Mouse (Mus musculus) embryonic facial prominence, embryonic 10.5 days (tissue): ENCODE data around the gene Arl9. TPM values are rescaled to one million over a fixed set of nuclear protein-coding genes. Genes with fewer than 3 reads are reported as not detected.
"Not testable (repeated sequence)": the region's sequence is repeated elsewhere in the genome, so short reads cannot be mapped to it uniquely, and the experiment has no call there.

ENCODE experiments used
- DNase-seq: peaks from one replicate; pipeline ENCODE4 v3.0.0-alpha.2; 2017; ENCODE audit warnings: low spot score
- H3K27ac ChIP-seq: fragments of 300-500 bp; sonication (generic); replicated peaks from 2 replicates; pipeline ENCODE4 v1.5.1; 2016; ENCODE audit warnings: mild to moderate bottlenecking
- H3K27me3 ChIP-seq: fragments of 300-500 bp; sonication (generic); replicated peaks from 2 replicates; pipeline ENCODE4 v1.6.1; 2016; ENCODE audit warnings: low read depth, mild to moderate bottlenecking; ENCODE audit not compliant: poor library complexity, severe bottlenecking
- H3K36me3 ChIP-seq: fragments of 300-500 bp; sonication (generic); replicated peaks from 2 replicates; pipeline ENCODE4 v1.6.1; 2016; ENCODE audit warnings: mild to moderate bottlenecking, moderate library complexity
- H3K4me1 ChIP-seq: fragments of 300-500 bp; sonication (generic); 2 replicates; pipeline ENCODE4 v1.6.1; 2016
- H3K4me3 ChIP-seq: fragments of 300-500 bp; sonication (generic); 2 replicates; pipeline ENCODE4 v1.5.1; 2016; ENCODE audit warnings: mild to moderate bottlenecking, moderate library complexity
- H3K9me3 ChIP-seq: fragments of 300-500 bp; sonication (generic); 2 replicates; pipeline ENCODE4 v1.6.1; 2016; ENCODE audit warnings: mild to moderate bottlenecking
- WGBS: fragments of 180-500 bp; shearing (Covaris S2); methylation state at CpG from one replicate; pipeline ENCODE4 v1.1.7; 2016; 5-methylcytosine and 5-hydroxymethylcytosine counted together
- polyA plus RNA-seq: library from polyadenylated mRNA; unstranded; fragments of >200 nt; fragmentation: Nextera tagmentation; extraction: Ambion mirVana; gene quantifications from 2 replicates; pipeline ENCODE4 v1.2.1, GENCODE M21; 2016

The Arl9 gene
- polyA plus RNA-seq, 1 experiment from 2014 or later: 0.31 TPM

DNA sequence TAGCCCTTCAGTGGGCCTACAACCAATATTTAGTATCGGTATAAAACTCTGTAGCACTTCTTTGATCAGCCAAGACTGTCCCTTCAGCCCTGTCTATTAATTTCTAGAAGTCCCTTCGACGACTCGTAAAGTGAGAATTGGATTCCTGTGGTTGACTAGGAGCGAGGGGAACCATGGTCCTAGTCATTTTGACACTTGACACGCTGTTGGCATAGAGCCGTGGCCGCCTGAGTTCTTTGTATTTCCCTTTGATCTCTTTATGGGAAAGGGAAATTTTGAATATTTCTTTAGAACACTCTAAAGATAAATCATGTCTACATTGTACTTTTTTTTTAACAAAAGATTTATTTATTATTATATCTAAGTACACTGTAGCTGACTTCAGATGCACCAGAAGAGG is 28.1 kb upstream of the Arl9 start:
- H3K4me3 ChIP-seq: peak overlapping the region; percentile 77
- no peaks in the 10 kb centered on the region for H3K27me3 ChIP-seq
- H3K4me1 ChIP-seq: peaks cover 16% of the 10 kb centered on the region
- H3K9me3 ChIP-seq: no peaks in the 10 kb centered on the region
- no peak overlapping the region for H3K27ac ChIP-seq
- no peak for DNase-seq
- peaks cover 64% of the 10 kb centered on the region for H3K36me3 ChIP-seq
- WGBS: 89% methylated on average over 8 of the region's 8 CpGs

DNA sequence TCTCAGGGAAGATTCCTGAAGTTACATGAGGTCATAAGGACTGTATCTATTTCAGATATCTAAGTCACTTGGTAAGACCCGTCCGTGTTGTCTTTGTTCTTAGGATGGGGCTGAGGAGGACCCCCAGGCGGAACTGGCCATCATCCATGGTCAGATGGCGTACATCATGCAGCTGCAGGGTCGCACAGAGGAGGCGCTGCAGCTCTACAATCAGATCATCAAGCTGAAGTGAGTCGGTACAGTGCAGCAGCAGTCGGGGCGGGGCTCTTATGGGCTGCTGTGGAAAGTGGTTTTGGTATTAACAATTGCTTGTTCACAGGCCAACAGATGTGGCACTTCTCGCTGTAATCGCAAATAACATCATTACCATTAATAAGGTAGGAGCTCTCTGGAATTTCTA is 19.8 kb upstream of the Arl9 start:
- Histone ChIP-seq H3K36me3 (peaks cover 97% of the 10 kb centered on the region), H3K27me3 (no peaks in the 10 kb centered on the region), H3K4me1 (no peaks in the 10 kb centered on the region), H3K4me3 (no peak overlapping the region), H3K9me3 (no peaks in the 10 kb centered on the region), H3K27ac (no peak overlapping the region)
- no peak for DNase-seq
- WGBS: 93% methylated on average over 11 of the region's 11 CpGs

DNA sequence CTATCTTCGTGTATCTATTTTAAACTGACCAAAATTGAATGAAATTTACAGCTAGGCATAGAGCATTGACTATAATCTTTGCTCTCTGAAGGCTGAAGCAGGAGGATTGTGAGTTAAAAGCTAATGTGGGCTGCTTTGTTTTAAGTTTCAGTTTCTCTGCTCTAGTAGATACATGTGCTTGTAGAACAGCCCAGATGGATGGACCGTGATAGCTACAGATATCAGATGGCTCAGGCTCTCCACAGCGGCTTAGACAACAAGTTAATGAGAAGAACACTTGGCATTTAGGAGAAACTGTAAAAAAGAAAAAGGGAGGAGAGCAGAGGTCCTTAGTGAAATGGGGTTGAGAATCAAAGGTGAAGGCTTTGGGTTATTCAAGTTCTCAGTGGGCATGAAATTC is 13.1 kb upstream of the Arl9 start:
- no peaks in the 10 kb centered on the region for H3K9me3 ChIP-seq
- no peak for DNase-seq
- peaks cover 98% of the 10 kb centered on the region for H3K36me3 ChIP-seq
- H3K4me3 ChIP-seq: no peak overlapping the region
- H3K4me1 ChIP-seq: no peaks in the 10 kb centered on the region
- WGBS: 93% methylated on average over 3 of the region's 3 CpGs
- no peaks in the 10 kb centered on the region for H3K27me3 ChIP-seq
- no peak overlapping the region for H3K27ac ChIP-seq

DNA sequence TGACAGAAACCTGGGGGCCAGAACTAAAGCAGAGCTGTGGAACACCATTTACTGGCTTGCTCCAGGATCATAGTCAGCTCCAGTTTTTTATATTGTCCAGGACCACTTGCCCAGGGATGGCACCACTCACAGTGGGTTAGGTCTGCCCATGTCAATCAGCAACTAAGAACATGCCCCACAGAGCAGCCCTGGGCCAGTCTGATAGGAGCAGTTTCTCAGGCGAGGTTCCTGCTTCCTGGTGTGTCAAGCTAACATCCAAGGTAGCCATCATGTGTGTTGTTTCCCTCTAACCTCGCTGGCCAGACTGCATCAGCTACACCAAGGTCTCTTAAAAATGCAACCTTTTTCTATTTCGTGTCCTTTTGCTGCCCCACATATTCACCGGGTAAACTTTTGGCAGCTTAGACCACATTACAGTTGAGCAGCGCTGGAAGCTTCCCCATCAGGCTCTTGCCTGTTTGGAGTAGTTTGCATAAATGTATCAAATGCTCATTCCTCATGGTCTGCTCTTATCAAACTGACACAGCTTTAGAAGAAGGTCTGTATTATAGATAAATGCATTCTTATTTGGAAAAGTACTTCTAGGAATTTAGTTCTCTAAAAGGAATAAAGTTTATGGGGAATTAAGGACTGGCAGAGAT is 10.6 kb upstream of the Arl9 start:
- Histone ChIP-seq H3K36me3 (peaks cover 99% of the 10 kb centered on the region), H3K27me3 (no peaks in the 10 kb centered on the region), H3K27ac (no peak overlapping the region), H3K4me1 (no peaks in the 10 kb centered on the region), H3K4me3 (no peak overlapping the region), H3K9me3 (no peaks in the 10 kb centered on the region)
- DNase-seq: no peak
- WGBS: 91% methylated on average over 5 of the region's 5 CpGs

DNA sequence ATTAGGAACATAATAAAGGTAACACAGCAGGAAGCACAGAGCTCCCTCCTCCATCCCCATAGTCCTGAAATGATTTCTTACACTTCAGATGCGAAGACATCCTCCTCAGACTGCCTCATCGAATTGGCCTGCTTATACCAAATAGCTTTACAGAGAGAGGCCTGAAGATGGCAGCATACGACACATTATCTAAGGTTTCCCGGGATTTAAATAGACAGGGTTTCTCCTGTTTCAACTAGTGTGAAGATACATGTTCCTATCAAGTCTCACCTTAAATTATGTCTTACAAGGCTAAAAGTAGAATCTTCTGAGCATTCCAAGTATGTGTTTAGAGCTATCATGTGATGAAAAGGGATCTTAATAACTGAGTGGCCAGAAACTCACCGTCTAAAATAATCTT is 5.4 kb upstream of the Arl9 start:
- Histone ChIP-seq H3K4me3 (no peak overlapping the region), H3K9me3 (0 out of 2 replicates have a peak, but pooled peaks cover 3% of the 10 kb centered on the region), H3K27me3 (no peaks in the 10 kb centered on the region), H3K36me3 (peaks cover 83% of the 10 kb centered on the region), H3K4me1 (no peaks in the 10 kb centered on the region), H3K27ac (no peak overlapping the region)
- no peak for DNase-seq
- 54% methylated on average over 5 of the region's 5 CpGs for WGBS

DNA sequence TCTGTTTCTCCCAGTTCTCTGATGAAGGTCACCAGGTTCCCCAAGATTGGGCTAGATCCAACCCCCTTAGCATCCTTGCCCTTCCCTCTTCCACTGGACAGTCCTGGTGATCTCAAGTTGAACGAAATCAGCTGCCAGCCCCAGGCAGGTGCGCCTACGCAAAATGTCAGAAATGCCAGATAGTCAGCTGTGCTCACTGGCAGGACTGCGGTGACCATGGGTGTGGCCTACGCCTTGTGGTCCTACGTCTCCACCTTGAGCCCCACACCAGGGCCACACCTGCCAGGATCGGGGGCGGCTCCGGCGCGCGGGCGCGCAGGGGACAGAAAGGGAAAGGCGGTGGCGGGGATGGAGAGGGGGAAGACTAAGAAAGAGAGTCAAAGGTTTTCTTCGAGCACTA is 2.7 kb upstream of the Arl9 start:
- 91% methylated on average over 17 of the region's 17 CpGs for WGBS
- 0 out of 2 replicates have a peak, but pooled peaks cover 3% of the 10 kb centered on the region for H3K9me3 ChIP-seq
- no peak overlapping the region for H3K4me3 ChIP-seq
- H3K36me3 ChIP-seq: peaks cover 55% of the 10 kb centered on the region
- H3K4me1 ChIP-seq: no peaks in the 10 kb centered on the region
- no peak overlapping the region for H3K27ac ChIP-seq
- H3K27me3 ChIP-seq: no peaks in the 10 kb centered on the region
- no peak for DNase-seq

DNA sequence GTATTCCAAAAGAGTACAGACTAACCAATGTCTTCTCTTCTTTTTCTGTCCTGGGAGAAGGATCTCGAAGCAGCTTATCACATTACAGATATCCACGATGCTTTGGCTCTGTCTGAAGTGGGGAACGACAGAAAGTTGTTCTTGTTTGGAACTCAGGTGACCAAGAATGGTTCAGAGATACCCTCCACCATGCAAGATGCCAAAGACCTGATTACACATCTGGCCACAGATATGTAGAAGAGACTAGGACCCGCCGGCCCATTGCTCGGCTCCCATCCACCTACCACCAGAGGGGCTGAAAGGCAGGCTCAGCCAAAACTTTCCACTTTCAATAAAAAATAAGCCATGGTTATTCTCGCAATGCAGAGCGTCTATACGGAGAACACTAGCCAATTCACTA is 6.5 kb downstream of the Arl9 start:
- Histone ChIP-seq H3K36me3 (no peaks in the 10 kb centered on the region), H3K27ac (no peak overlapping the region), H3K27me3 (no peaks in the 10 kb centered on the region), H3K4me3 (no peak overlapping the region), H3K9me3 (no peaks in the 10 kb centered on the region), H3K4me1 (no peaks in the 10 kb centered on the region)
- 91% methylated on average over 9 of the region's 9 CpGs for WGBS
- DNase-seq: no peak

DNA sequence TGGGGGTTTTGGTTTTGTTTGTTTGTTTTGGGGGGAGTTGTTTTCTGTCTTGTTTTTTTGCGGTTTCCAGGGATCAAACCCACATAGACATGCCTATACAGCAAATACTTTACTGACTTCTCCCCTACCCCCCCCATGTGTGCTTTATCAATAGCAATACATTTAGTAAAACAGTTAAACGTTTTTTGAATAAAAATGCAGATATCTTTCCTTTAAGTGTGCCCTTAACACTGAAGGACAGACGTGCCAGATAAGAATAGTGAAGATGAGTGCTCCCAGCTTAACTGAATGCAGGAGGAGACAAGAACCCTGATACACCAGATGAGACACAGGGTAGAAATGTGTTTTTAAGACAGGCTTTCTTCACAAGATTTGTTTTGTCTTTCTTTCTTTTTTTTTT is 7.2 kb downstream of the Arl9 start:
- peaks cover 7% of the 10 kb centered on the region; the same call in 1 of the 2 replicates for H3K4me1 ChIP-seq
- H3K27ac ChIP-seq: no peak overlapping the region
- H3K27me3 ChIP-seq: peaks cover 2% of the 10 kb centered on the region
- H3K9me3 ChIP-seq: no peaks in the 10 kb centered on the region
- WGBS: 72% methylated on average over 3 of the region's 3 CpGs
- no peak overlapping the region for H3K4me3 ChIP-seq
- H3K36me3 ChIP-seq: no peaks in the 10 kb centered on the region
- no peak for DNase-seq

DNA sequence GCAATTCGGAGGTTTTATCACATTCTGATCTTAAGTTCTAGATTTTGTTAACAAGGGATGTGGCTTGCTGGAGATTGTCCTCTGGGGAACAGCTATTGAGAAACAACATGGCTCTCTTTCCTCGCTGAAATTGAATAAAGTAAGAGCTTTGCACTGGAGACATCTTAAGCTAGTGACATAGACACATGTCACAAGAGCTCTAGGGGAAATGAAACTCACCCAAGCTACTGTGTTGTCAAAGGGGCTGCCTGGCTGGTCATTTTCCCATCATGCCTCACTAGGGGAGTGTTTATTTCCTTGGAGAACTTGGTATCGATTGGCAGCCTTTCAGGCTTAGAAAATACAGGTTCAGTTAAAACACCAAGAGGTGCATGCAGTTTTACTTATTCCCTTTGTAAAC is 9.3 kb downstream of the Arl9 start:
- Histone ChIP-seq H3K4me3 (no peak overlapping the region), H3K4me1 (peaks cover 11% of the 10 kb centered on the region; the same call in 1 of the 2 replicates), H3K9me3 (no peaks in the 10 kb centered on the region), H3K27ac (no peak overlapping the region), H3K27me3 (peaks cover 20% of the 10 kb centered on the region), H3K36me3 (no peaks in the 10 kb centered on the region)
- WGBS: 82% methylated on average over 3 of the region's 3 CpGs
- DNase-seq: no peak

DNA sequence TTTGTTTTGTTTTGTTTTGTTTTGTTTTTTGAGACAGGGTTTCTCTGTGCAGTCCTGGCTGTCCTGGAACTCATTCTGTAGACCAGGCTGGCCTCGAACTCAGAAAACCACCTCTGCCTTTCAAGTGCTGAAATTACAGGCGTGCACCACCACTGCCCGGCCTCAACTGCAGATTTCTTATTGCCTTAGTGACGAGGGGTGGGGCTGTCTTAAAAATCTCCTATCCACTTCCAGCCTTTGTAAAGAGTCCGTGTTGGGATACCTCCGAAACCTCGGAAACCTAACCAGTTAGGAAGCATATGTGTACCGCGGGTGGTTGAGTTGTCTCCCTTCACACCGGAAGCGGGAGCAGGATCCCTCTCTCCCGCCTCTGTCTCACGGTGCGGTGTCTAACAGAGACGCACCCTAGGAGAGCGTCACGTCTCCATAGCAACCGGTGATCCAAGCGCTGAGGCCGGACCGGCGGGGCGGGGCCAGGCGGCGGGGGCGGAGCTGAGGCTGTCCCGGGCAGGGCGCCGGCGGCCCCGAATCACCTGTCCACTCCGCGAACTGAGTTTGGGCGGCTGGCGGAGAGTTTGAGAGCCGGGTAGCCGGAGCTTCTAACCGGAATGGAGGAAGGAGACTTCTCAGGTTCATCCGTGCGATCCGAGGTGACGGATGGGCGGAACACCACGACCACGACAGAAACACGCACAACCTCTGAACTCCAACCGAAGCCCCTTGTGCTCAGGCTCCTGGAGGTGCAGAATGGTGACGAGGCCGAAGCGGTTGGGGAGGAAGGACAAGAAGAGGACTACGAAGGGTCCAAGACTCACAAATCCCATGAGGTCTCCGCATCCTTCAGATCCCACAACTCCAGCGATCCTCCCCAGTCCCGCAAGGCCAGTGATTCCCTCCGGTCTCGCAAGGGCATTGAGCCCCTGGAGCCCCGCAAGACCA is 12.0 kb downstream of the Arl9 start, which contains the start of gene Thegl:
TSS of gene Thegl (plus strand) at position 480 of the 939 bp plus-strand sequence.
- no peaks in the 10 kb centered on the region for H3K9me3 ChIP-seq
- H3K4me3 ChIP-seq: peak within 1 kb of the TSS; percentile 63
- H3K27me3 ChIP-seq: peaks cover 20% of the 10 kb centered on the region
- H3K4me1 ChIP-seq: peaks cover 11% of the 10 kb centered on the region; the same call in 1 of the 2 replicates
- peak; percentile 90 for DNase-seq
- 15% methylated on average over 57 of the region's 57 CpGs for WGBS
- H3K27ac ChIP-seq: no peak within 1 kb of the TSS
- H3K36me3 ChIP-seq: no peaks in the 10 kb centered on the region

DNA sequence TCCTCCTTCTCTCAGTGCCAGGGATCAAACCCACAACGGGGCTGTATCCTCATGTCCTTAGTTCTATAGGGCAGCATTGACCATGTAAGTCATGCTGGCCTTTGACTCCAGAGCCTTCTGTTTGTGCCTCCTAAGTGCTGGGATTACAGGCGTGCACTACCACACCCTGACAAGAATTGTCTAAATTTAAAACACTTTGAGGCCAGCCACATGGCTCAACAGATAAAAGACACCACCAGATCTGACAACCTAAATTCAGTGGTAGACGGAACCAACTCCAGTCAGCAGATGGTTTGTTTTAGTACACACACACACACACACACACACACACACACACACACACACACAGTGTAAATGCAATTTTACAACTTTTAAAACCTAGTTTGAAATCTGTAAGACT is 24.2 kb downstream of the Arl9 start:
- Histone ChIP-seq H3K4me1 (no peaks in the 10 kb centered on the region), H3K27me3 (no peaks in the 10 kb centered on the region), H3K36me3 (no peaks in the 10 kb centered on the region), H3K9me3 (no peaks in the 10 kb centered on the region), H3K4me3 (no peak overlapping the region), H3K27ac (no peak overlapping the region)
- 88% methylated on average over 3 of the region's 3 CpGs for WGBS
- no peak for DNase-seq

DNA sequence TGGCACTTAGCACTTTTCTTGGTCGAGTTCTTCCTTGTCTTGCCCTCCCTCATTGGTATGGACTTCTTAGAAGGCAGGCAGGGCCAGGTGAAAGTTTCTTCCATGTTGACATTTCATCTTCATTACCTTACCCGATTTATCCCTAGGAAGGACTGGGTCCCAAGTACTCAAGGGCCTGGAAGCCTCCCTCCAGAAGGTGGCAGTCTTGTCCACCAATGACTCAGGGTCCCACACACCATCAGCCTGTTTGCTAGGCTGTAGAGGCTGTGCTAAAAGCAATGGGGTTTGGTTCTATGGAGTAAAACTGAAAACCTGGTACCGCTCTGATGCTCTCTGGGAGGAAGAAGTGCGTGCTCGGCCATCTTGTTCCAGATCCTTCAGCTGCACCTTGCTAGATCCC is 25.9 kb downstream of the Arl9 start:
- Histone ChIP-seq H3K9me3 (no peaks in the 10 kb centered on the region), H3K4me3 (no peak overlapping the region), H3K4me1 (no peaks in the 10 kb centered on the region), H3K27ac (no peak overlapping the region), H3K27me3 (no peaks in the 10 kb centered on the region), H3K36me3 (no peaks in the 10 kb centered on the region)
- WGBS: 77% methylated on average over 5 of the region's 5 CpGs
- DNase-seq: peak; percentile 20

DNA sequence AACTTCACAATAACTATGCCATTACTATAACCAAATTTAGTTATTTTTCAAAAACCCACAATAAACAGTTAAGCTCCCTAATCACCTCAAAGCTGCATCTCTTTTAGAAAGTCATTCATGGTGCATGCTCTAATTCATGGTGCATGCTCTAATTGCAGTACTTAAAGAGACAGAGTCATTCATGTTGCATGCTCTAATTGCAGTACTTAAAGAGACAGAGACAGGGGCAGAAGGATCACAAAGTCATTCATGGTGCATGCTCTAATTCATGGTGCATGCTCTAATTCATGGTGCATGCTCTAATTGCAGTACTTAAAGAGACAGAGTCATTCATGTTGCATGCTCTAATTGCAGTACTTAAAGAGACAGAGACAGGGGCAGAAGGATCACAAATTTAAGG is 31.2 kb downstream of the Arl9 start:
- H3K9me3 ChIP-seq, H3K27me3 ChIP-seq, H3K36me3 ChIP-seq, DNase-seq, H3K27ac ChIP-seq, H3K4me1 ChIP-seq, H3K4me3 ChIP-seq: not testable (repeated sequence)
